Mouse (Mus musculus) liver, embryonic 11.5 days (tissue): ENCODE data around the gene Slc16a6. TPM values are rescaled to one million over a fixed set of nuclear protein-coding genes. Genes with fewer than 3 reads are reported as not detected.
"Not testable (repeated sequence)": the region's sequence is repeated elsewhere in the genome, so short reads cannot be mapped to it uniquely, and the experiment has no call there.

Experiments used
- ATAC-seq: fragments of 200-750 bp; cut with Nextera tagmentation; replicated peaks from 2 replicates; pipeline ENCODE4 v1.8.0; 2017; ENCODE audit warnings: moderate number of reproducible peaks, mild to moderate bottlenecking, moderate TSS enrichment, moderate library complexity; ENCODE audit not compliant: low FRiP score
- DNase-seq: peaks from one replicate; pipeline ENCODE4 v3.0.0-alpha.2; 2017; ENCODE audit warnings: low spot score
- H3K27ac ChIP-seq: fragments of 300-500 bp; sonication (generic); 2 replicates; pipeline ENCODE4 v1.5.1; 2014; ENCODE audit warnings: mild to moderate bottlenecking, low read depth, low read length, control low read depth
- H3K27me3 ChIP-seq: fragments of 300-500 bp; sonication (generic); replicated peaks from 2 replicates; pipeline ENCODE4 v1.6.1; 2014; ENCODE audit warnings: low read length, mixed read lengths; ENCODE audit not compliant: control insufficient read depth, insufficient read depth
- H3K36me3 ChIP-seq: fragments of 300-500 bp; sonication (generic); 2 replicates; pipeline ENCODE4 v1.6.1; 2014; ENCODE audit warnings: mild to moderate bottlenecking, low read length, moderate library complexity, mixed read lengths; ENCODE audit not compliant: control insufficient read depth, insufficient read depth
- H3K4me1 ChIP-seq: fragments of 300-500 bp; sonication (generic); replicated peaks from 2 replicates; pipeline ENCODE4 v1.6.1; 2014; ENCODE audit warnings: low read length, mixed read lengths; ENCODE audit not compliant: control insufficient read depth, insufficient read depth
- H3K4me2 ChIP-seq: fragments of 300-500 bp; sonication (generic); 2 replicates; pipeline ENCODE4 v1.6.1; 2014; ENCODE audit warnings: mild to moderate bottlenecking, control low read depth, moderate library complexity
- H3K4me3 ChIP-seq: fragments of 300-500 bp; sonication (generic); 2 replicates; pipeline ENCODE4 v1.5.1; 2014; ENCODE audit warnings: low read depth, low read length, control low read depth
- H3K9ac ChIP-seq: fragments of 300-500 bp; sonication (generic); 2 replicates; pipeline ENCODE4 v1.6.1; 2014; ENCODE audit warnings: low read depth, low read length, control low read depth
- H3K9me3 ChIP-seq: fragments of 300-500 bp; sonication (generic); 2 replicates; pipeline ENCODE4 v1.6.1; 2016; ENCODE audit warnings: low read length, inconsistent platforms, mixed read lengths; ENCODE audit not compliant: control insufficient read depth
- WGBS: fragments of 180-500 bp; shearing (Covaris S2); extraction: QIAGEN DNeasy Blood & Tissue Kit; methylation state at CpG from one replicate; pipeline ENCODE4 v1.1.7; 2014; 5-methylcytosine and 5-hydroxymethylcytosine counted together
- polyA plus RNA-seq: library from polyadenylated mRNA; unstranded; fragments of >200 nt; fragmentation: Nextera tagmentation; extraction: Ambion mirVana; gene quantifications from 2 replicates; pipeline ENCODE4 v1.2.1, GENCODE M21; 2014

The Slc16a6 gene
- polyA plus RNA-seq, 1 experiment from 2014 or later = 52.2 TPM

DNA sequence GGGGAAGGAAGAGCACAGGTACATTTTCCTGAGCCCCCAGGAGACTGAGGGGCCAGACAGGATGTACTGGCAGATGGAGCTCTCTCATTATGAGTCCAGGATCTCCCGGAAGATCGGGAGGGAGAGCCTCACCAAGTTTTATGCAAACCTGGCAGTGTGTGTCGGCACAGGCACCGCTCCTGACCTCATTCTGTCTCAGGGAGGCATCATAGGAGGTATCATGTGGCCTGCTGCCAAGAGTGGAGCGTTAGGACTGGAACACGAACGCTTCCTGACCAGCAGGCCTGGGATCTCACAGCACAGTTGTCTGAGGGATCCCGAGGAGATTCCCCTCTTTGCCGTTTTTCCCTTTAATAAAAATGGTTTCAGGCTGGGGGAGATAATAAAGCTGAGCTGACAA, 31.6 kb upstream of the Slc16a6 start:
- Histone ChIP-seq H3K27me3 (no peaks in the 10 kb centered on the region), H3K9ac (no peak overlapping the region), H3K4me1 (peaks cover 6% of the 10 kb centered on the region; the same call in 1 of the 2 replicates), H3K4me3 (no peak overlapping the region), H3K4me2 (no peak overlapping the region), H3K9me3 (no peaks in the 10 kb centered on the region), H3K27ac (no peak overlapping the region), H3K36me3 (no peaks in the 10 kb centered on the region)
- ATAC-seq (no peak), DNase-seq (no peak)
- 80% methylated on average over 9 of the region's 9 CpGs for WGBS

DNA sequence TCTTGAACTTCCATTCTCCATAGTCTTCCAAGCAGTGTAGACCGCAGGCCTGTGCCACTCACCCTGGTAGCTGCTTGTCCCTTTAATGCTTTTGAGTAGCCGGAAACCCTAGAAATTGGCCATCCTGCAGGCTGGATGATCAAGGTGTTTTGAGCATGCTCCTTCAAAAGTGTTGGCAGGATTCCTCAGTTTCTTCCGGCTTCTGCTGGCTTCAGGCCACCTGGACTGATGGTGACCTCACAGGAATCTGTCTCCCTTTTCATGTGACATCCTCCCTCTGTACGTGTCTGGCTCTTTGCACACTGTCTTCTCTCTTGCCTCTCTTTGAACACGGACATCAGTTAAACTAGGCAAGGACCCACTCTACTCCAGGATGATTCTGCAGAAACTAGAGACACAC, 26.8 kb upstream of the Slc16a6 start:
- ATAC-seq (no peak), DNase-seq (no peak)
- 0 out of 2 replicates have a peak overlapping the region, but pooled peaks have one; percentile 25 for H3K9ac ChIP-seq
- H3K4me3 ChIP-seq = no peak overlapping the region
- no peaks in the 10 kb centered on the region for H3K9me3 ChIP-seq
- H3K27ac ChIP-seq = no peak overlapping the region
- 88% methylated on average over 5 of the region's 5 CpGs for WGBS
- no peaks in the 10 kb centered on the region for H3K27me3 ChIP-seq
- no peak overlapping the region for H3K4me2 ChIP-seq
- H3K36me3 ChIP-seq = no peaks in the 10 kb centered on the region
- H3K4me1 ChIP-seq = peaks cover 25% of the 10 kb centered on the region

GRCm38 (mm10) chr11:109497990-109498389, 24.6 kb upstream of the Slc16a6 start:
- no peak overlapping the region for H3K4me2 ChIP-seq
- H3K27me3 ChIP-seq = no peaks in the 10 kb centered on the region
- 78% methylated on average over 9 of the region's 9 CpGs for WGBS
- peaks cover 38% of the 10 kb centered on the region for H3K4me1 ChIP-seq
- H3K9me3 ChIP-seq = no peaks in the 10 kb centered on the region
- H3K4me3 ChIP-seq = no peak overlapping the region
- DNase-seq (no peak), ATAC-seq (no peak)
- no peak overlapping the region for H3K27ac ChIP-seq
- H3K36me3 ChIP-seq = no peaks in the 10 kb centered on the region
- H3K9ac ChIP-seq = no peak overlapping the region

- Histone ChIP-seq H3K9ac (no peak overlapping the region), H3K36me3 (no peaks in the 10 kb centered on the region), H3K4me3 (no peak overlapping the region), H3K9me3 (no peaks in the 10 kb centered on the region), H3K4me1 (peaks cover 39% of the 10 kb centered on the region), H3K27me3 (no peaks in the 10 kb centered on the region), H3K27ac (no peak overlapping the region), H3K4me2 (no peak overlapping the region)
- ATAC-seq = no peak
- DNase-seq = no peak
- WGBS = 78% methylated on average over 6 of the region's 6 CpGs
These were observed 23.8 kb upstream of the Slc16a6 start for GRCm38 (mm10) chr11:109496996-109497714.

DNA sequence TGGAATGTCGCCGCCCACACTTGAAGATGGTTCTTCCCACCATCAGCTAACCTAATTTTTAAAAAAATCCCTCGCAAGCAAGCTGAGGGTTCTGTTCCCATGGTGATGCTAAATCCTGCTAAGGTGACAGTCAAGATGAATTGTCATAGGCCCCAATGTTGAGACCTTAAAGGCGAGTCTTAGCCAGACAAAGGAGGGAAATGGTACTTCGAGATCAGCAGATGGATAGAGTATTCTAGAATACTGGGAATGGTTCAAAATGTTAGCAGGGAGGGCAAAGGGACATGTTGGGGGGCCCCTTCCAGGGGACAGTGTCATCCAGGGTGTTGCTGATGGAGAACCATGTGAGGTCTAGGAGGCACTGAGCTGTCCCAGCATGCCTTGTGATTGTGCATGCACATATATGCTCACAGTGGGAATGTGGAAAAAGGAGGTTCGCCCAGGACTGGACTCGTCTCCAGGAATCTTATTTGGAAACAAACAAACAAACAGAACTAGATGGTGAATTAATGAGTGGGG, 23.1 kb upstream of the Slc16a6 start:
- ATAC-seq (no peak), DNase-seq (no peak)
- no peak overlapping the region for H3K4me2 ChIP-seq
- H3K9me3 ChIP-seq = no peaks in the 10 kb centered on the region
- peaks cover 41% of the 10 kb centered on the region for H3K4me1 ChIP-seq
- 77% methylated on average over 7 of the region's 7 CpGs for WGBS
- no peaks in the 10 kb centered on the region for H3K27me3 ChIP-seq
- 0 out of 2 replicates have a peak overlapping the region, but pooled peaks have one; percentile 12 for H3K9ac ChIP-seq
- H3K4me3 ChIP-seq = no peak overlapping the region
- no peak overlapping the region for H3K27ac ChIP-seq
- H3K36me3 ChIP-seq = no peaks in the 10 kb centered on the region

DNA sequence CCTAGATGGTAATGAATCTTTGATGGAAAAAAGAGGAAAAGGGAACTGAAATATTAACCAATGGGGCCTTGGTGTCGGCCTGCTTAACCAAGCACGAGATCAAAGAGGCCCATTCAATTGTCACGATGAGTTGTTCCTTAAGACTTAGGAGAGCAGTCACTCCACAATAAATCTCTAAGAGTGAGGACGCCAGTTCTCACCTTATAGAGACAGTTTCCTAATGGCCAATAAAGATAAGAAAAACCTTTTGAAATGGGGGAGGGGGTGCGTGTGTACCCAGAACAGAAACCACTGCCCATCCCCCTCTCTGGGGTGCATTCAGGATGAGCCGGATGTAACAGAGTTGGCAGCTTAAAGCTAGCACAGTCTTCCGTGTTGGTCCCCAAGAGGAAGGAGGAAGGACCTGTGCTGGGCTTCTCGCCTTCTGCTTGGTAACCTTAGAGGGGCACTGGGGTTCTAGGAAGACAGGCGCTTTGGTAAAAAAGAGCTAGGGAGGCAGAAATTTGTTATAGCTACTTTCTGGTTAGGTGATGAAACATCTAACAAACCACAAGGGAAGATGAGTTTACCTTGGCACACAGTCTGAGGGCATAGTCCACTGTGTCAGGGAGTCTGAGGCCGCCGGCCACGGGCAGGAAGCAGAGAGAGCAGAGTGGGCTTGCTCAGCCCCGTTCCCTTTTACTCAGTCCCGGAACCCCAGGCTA, 22.5 kb upstream of the Slc16a6 start:
- no peak for DNase-seq
- peak overlapping the region; percentile 15; the same call in 1 of the 2 replicates for H3K27ac ChIP-seq
- peak overlapping the region; percentile 12; the same call in 1 of the 2 replicates for H3K9ac ChIP-seq
- 30% methylated on average over 14 of the region's 14 CpGs for WGBS
- no peak overlapping the region for H3K4me3 ChIP-seq
- H3K4me1 ChIP-seq = peaks cover 41% of the 10 kb centered on the region
- H3K4me2 ChIP-seq = peak overlapping the region; percentile 16
- H3K9me3 ChIP-seq = no peaks in the 10 kb centered on the region
- H3K36me3 ChIP-seq = no peaks in the 10 kb centered on the region
- peak; percentile 28; the same call in 1 of the 2 replicates for ATAC-seq
- no peaks in the 10 kb centered on the region for H3K27me3 ChIP-seq

- WGBS = 50% methylated on average over 24 of the region's 24 CpGs
- DNase-seq (no peak), ATAC-seq (no peak)
- Histone ChIP-seq H3K27me3 (no peaks in the 10 kb centered on the region), H3K9me3 (no peaks in the 10 kb centered on the region), H3K4me3 (no peak overlapping the region), H3K27ac (peak overlapping the region; percentile 15; the same call in 1 of the 2 replicates), H3K9ac (peak overlapping the region; percentile 1; the same call in 1 of the 2 replicates), H3K36me3 (no peaks in the 10 kb centered on the region), H3K4me2 (peak overlapping the region; percentile 23), H3K4me1 (peaks cover 41% of the 10 kb centered on the region)
These were observed 21.7 kb upstream of the Slc16a6 start for GRCm38 (mm10) chr11:109494890-109495770.

GRCm38 (mm10) chr11:109492847-109493464, 19.6 kb upstream of the Slc16a6 start:
- H3K4me2 ChIP-seq, H3K4me3 ChIP-seq, H3K9me3 ChIP-seq, H3K27me3 ChIP-seq, DNase-seq, H3K36me3 ChIP-seq: not testable (repeated sequence)
- ATAC-seq = peak; percentile 71
- H3K27ac ChIP-seq = peak overlapping the region; percentile 36
- H3K4me1 ChIP-seq = peaks cover 41% of the 10 kb centered on the region
- 40% methylated on average over 8 of the region's 8 CpGs for WGBS
- H3K9ac ChIP-seq = peak overlapping the region; percentile 3; the same call in 1 of the 2 replicates
